ENCODE assay signal across 8 mouse cellular contexts in the genomic region with DNA sequence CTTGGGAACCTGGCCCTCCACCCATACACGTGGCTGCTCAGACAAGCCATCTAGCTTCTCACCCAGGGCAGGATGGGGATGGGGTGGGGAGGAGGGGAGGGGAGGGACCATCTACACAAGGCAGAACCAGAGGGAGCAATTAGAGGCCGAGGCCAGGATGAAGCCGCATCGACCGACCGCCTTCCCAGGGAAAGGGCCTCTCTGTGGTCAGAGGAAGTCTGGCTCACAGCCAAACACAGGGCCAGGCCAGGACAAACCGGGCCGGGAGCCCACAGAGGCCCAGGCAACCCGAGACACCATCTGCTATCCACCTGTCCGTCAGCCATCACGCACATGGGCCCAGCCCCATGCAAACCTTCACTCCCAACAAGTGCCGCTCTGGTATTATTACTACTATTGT. TPM values are rescaled to one million over a fixed set of nuclear protein-coding genes. Genes with fewer than 3 reads are reported as not detected.
DNase-seq lines count a peak whose midpoint lies in the region; ATAC-seq and TF ChIP-seq lines count a peak whose summit lies in the region.

No protein-coding gene starts in this region.

- no peak for DNase-seq in CH12.LX (ENCODE audit: extremely low read depth)
- DNase-seq in adrenal gland, adult 2 months: peak; percentile 88
- peak; percentile 96 for DNase-seq in embryonic facial prominence, embryonic 14.5 days (ENCODE audit: low spot score)
- peak; percentile 87 for DNase-seq in lung, postnatal 36 days
- peak; percentile 82 for DNase-seq in stomach, postnatal 0 days (ENCODE audit: low spot score)
- DNase-seq in thymus, postnatal 25 days: no peak

- peak; percentile 88 for ATAC-seq in embryonic facial prominence, embryonic 14.5 days (ENCODE audit: low read depth)
- peak; percentile 64 for ATAC-seq in heart, embryonic 12.5 days (ENCODE audit: insufficient number of reproducible peaks, low FRiP score)
- ATAC-seq in kidney, embryonic 15.5 days (replicated peaks; ENCODE audit: low FRiP score): peak; percentile 81
- ATAC-seq in stomach, postnatal 0 days (ENCODE audit: low FRiP score, low TSS enrichment): peak; percentile 61

- TF ChIP-seq CTCF in CH12.LX (conservative IDR thresholded peaks at IDR 0.05 in 1 of 2, IDR thresholded peaks at IDR 0.05 in 1 of 2; ENCODE audit: low read depth in 2 of 2, low read length in 2 of 2): no peak
- TF ChIP-seq CTCF in stomach, postnatal 0 days (IDR thresholded peaks at IDR 0.05; ENCODE audit: low read depth): no peak

- peak; percentile 33; the same call in 1 of the 2 replicates for TF ChIP-seq POLR2A in CH12.LX (IDR thresholded peaks at IDR 0.05; ENCODE audit: low read depth, low read length)

- H3K4me2 ChIP-seq in CH12.LX (ENCODE audit: insufficient read depth, low read depth, poor library complexity, severe bottlenecking): peak overlapping the region; percentile 82
- peak overlapping the region; percentile 48 for H3K4me2 ChIP-seq in embryonic facial prominence, embryonic 14.5 days (ENCODE audit: low read depth, low read length)
- H3K4me2 ChIP-seq in heart, embryonic 12.5 days: peak overlapping the region; percentile 51
- peak overlapping the region; percentile 47 for H3K4me2 ChIP-seq in kidney, embryonic 15.5 days
- peak overlapping the region; percentile 40; the same call in 1 of the 2 replicates for H3K4me2 ChIP-seq in stomach, postnatal 0 days (replicated peaks; ENCODE audit: low read depth)

- TF ChIP-seq EP300 in CH12.LX (IDR thresholded peaks at IDR 0.05; ENCODE audit: low read length): no peak
- no peak for TF ChIP-seq EP300 in stomach, postnatal 0 days (optimal IDR thresholded peaks at IDR 0.05)

- WGBS in embryonic facial prominence, embryonic 14.5 days: 2% methylated on average over 12 of the region's 12 CpGs
- 7% methylated on average over 12 of the region's 12 CpGs for WGBS in heart, embryonic 12.5 days
- WGBS in kidney, embryonic 15.5 days: 6% methylated on average over 12 of the region's 12 CpGs
- WGBS in stomach, postnatal 0 days: 5% methylated on average over 12 of the region's 12 CpGs

- in situ Hi-C loops in CH12.LX (cut with MboI; ENCODE audit: low pct_ligation_motif_present, low pct_unique_long_range_greater_than_20kb, low sequenced_read_pairs): no loop called here

- H3K36me3 ChIP-seq in CH12.LX (replicated peaks in 1 of 2; ENCODE audit: control insufficient read depth in 1 of 2, insufficient read depth in 1 of 2, low read length in 1 of 2): peaks cover 0 to 53% of the 10 kb centered on the region in 2 experiments
- 0 out of 2 replicates have a peak, but pooled peaks cover 3% of the 10 kb centered on the region for H3K36me3 ChIP-seq in embryonic facial prominence, embryonic 14.5 days (ENCODE audit: control insufficient read depth, insufficient read depth, low read length)
- no peaks in the 10 kb centered on the region for H3K36me3 ChIP-seq in heart, embryonic 12.5 days
- no peaks in the 10 kb centered on the region for H3K36me3 ChIP-seq in kidney, embryonic 15.5 days
- 0 out of 2 replicates have a peak, but pooled peaks cover 2% of the 10 kb centered on the region for H3K36me3 ChIP-seq in stomach, postnatal 0 days (ENCODE audit: control insufficient read depth, insufficient read depth, low read length)

- no peaks in the 10 kb centered on the region for H3K9me3 ChIP-seq in CH12.LX (replicated peaks; ENCODE audit: low read length)
- H3K9me3 ChIP-seq in embryonic facial prominence, embryonic 14.5 days (ENCODE audit: control insufficient read depth, low read length): no peaks in the 10 kb centered on the region
- no peaks in the 10 kb centered on the region for H3K9me3 ChIP-seq in heart, embryonic 12.5 days (replicated peaks)
- no peaks in the 10 kb centered on the region for H3K9me3 ChIP-seq in kidney, embryonic 15.5 days (replicated peaks)
- no peaks in the 10 kb centered on the region for H3K9me3 ChIP-seq in stomach, postnatal 0 days (ENCODE audit: control insufficient read depth, low read length)

- no peak for TF ChIP-seq RAD21 in CH12.LX (IDR thresholded peaks at IDR 0.05; ENCODE audit: low read depth, low read length)

- H3K27me3 ChIP-seq in CH12.LX (replicated peaks): no peaks in the 10 kb centered on the region
- no peaks in the 10 kb centered on the region for H3K27me3 ChIP-seq in embryonic facial prominence, embryonic 14.5 days (replicated peaks; ENCODE audit: control insufficient read depth, insufficient read depth, low read length)
- no peaks in the 10 kb centered on the region for H3K27me3 ChIP-seq in heart, embryonic 12.5 days (replicated peaks)
- no peaks in the 10 kb centered on the region for H3K27me3 ChIP-seq in kidney, embryonic 15.5 days
- no peaks in the 10 kb centered on the region for H3K27me3 ChIP-seq in stomach, postnatal 0 days (ENCODE audit: control insufficient read depth, insufficient read depth, low read length)

- peaks cover 36 to 84% of the 10 kb centered on the region in 2 experiments for H3K4me1 ChIP-seq in CH12.LX (ENCODE audit: control insufficient read depth in 1 of 2, insufficient read depth in 2 of 2)
- H3K4me1 ChIP-seq in embryonic facial prominence, embryonic 14.5 days (ENCODE audit: control insufficient read depth, insufficient read depth, low read length): peaks cover 65% of the 10 kb centered on the region
- peaks cover 84% of the 10 kb centered on the region for H3K4me1 ChIP-seq in heart, embryonic 12.5 days (replicated peaks)
- H3K4me1 ChIP-seq in kidney, embryonic 15.5 days: peaks cover 99% of the 10 kb centered on the region
- H3K4me1 ChIP-seq in stomach, postnatal 0 days (replicated peaks; ENCODE audit: control insufficient read depth, insufficient read depth): peaks cover 44% of the 10 kb centered on the region

- peak overlapping the region; percentile 68; the same call in 1 of the 2 replicates for H3K27ac ChIP-seq in CH12.LX (ENCODE audit: insufficient read depth, low read depth)
- peak overlapping the region; percentile 79 for H3K27ac ChIP-seq in embryonic facial prominence, embryonic 14.5 days (replicated peaks; ENCODE audit: low read depth, low read length)
- peak overlapping the region; percentile 88 for H3K27ac ChIP-seq in heart, embryonic 12.5 days (ENCODE audit: poor library complexity, severe bottlenecking)
- H3K27ac ChIP-seq in kidney, embryonic 15.5 days: peak overlapping the region; percentile 86
- H3K27ac ChIP-seq in stomach, postnatal 0 days (replicated peaks): peak overlapping the region; percentile 87

- H3K9ac ChIP-seq in CH12.LX (ENCODE audit: insufficient read depth, low read depth): peak overlapping the region; percentile 11; the same call in 1 of the 2 replicates
- H3K9ac ChIP-seq in embryonic facial prominence, embryonic 14.5 days (ENCODE audit: low read depth, low read length): peak overlapping the region; percentile 34; the same call in 1 of the 2 replicates
- H3K9ac ChIP-seq in heart, embryonic 12.5 days: peak overlapping the region; percentile 60
- H3K9ac ChIP-seq in kidney, embryonic 15.5 days: no peak overlapping the region
- peak overlapping the region; percentile 51; the same call in 1 of the 2 replicates for H3K9ac ChIP-seq in stomach, postnatal 0 days (ENCODE audit: low read length)

- dilution Hi-C loops in CH12.LX (cut with MboI; ENCODE audit: extremely low pct_ligation_motif_present, extremely low pct_unique_long_range_greater_than_20kb, low sequenced_read_pairs): no loop called here

- peak overlapping the region in 1 of 3 experiments; percentile 48 for H3K4me3 ChIP-seq in CH12.LX (replicated peaks in 1 of 3; ENCODE audit: low read depth in 2 of 3, low read length in 2 of 3, poor library complexity in 1 of 3)
- H3K4me3 ChIP-seq in embryonic facial prominence, embryonic 14.5 days (ENCODE audit: low read depth, low read length): no peak overlapping the region
- H3K4me3 ChIP-seq in heart, embryonic 12.5 days: no peak overlapping the region
- no peak overlapping the region for H3K4me3 ChIP-seq in kidney, embryonic 15.5 days (replicated peaks)
- no peak overlapping the region for H3K4me3 ChIP-seq in stomach, postnatal 0 days (ENCODE audit: low read depth, low read length)

- H3K79me2 ChIP-seq in CH12.LX (replicated peaks; ENCODE audit: control insufficient read depth, extremely low read depth, insufficient read depth, poor library complexity, severe bottlenecking): 0 out of 2 replicates have a peak, but pooled peaks cover 8% of the 10 kb centered on the region

TF ChIP-seq in CH12.LX, 34 proteins besides CTCF, POLR2A, EP300 and RAD21:
- TF ChIP-seq USF1 (IDR thresholded peaks at IDR 0.05; ENCODE audit: low read depth, low read length): no peak
- TF ChIP-seq SIN3A (IDR thresholded peaks at IDR 0.05; ENCODE audit: low read length): no peak
- TF ChIP-seq MAZ (IDR thresholded peaks at IDR 0.05; ENCODE audit: low read depth, low read length): no peak
- TF ChIP-seq MEF2A (IDR thresholded peaks at IDR 0.05; ENCODE audit: borderline replicate concordance, low read depth, low read length): 0 out of 2 replicates have a peak, but pooled peaks have one; percentile 23
- no peak for TF ChIP-seq BHLHE40 (IDR thresholded peaks at IDR 0.05; ENCODE audit: low read depth, low read length)
- TF ChIP-seq POLR2AphosphoS2 (IDR thresholded peaks at IDR 0.05; ENCODE audit: low read depth, low read length): no peak
- peak; percentile 67 for TF ChIP-seq MYC (IDR thresholded peaks at IDR 0.05; ENCODE audit: low read depth, low read length)
- TF ChIP-seq MAFK (IDR thresholded peaks at IDR 0.05; ENCODE audit: insufficient replicate concordance, low read length): no peak
- peak; percentile 80 for TF ChIP-seq MXI1 (IDR thresholded peaks at IDR 0.05; ENCODE audit: low read depth, low read length)
- no peak for TF ChIP-seq NRF1 (IDR thresholded peaks at IDR 0.05; ENCODE audit: low read depth, low read length)
- TF ChIP-seq ZC3H11A (IDR thresholded peaks at IDR 0.05; ENCODE audit: low read depth, low read length): no peak
- TF ChIP-seq IRF4 (IDR thresholded peaks at IDR 0.05; ENCODE audit: low read depth, low read length): no peak
- TF ChIP-seq GABPA (IDR thresholded peaks at IDR 0.05; ENCODE audit: insufficient replicate concordance, low read depth, low read length): no peak

RNA-seq across cellular contexts. Expression of gene Ncor2, which starts 19.7 kb away (rescaled TPM):
- total RNA-seq in CH12.LX (2012; rRNA removed) (7.2 and 10.8 TPM in 2 replicates), CH12.LX (2014; rRNA removed) (2.5 and 3.9 TPM in 2 replicates)
- polyA plus RNA-seq in CH12.LX (2012; ENCODE audit: insufficient read length, low read depth): 37.7 and 44.7 TPM in 2 replicates
- 100 to 1,000 TPM; 149 to 340 TPM for total RNA-seq in adrenal gland, adult 2 months (2021)
- 183 and 229 TPM in 2 replicates for polyA plus RNA-seq in adrenal gland, adult 2 months (2012; rRNA removed)
- polyA plus RNA-seq in embryonic facial prominence, embryonic 14.5 days (2014; fragmentation: Nextera tagmentation; extraction: Ambion mirVana): 34.9 and 37.3 TPM in 2 replicates
- 17.0 and 18.6 TPM in 2 replicates for polyA plus RNA-seq in heart, embryonic 12.5 days (2016; fragmentation: Nextera tagmentation; extraction: Ambion mirVana)
- polyA plus RNA-seq in kidney, embryonic 15.5 days (2015; fragmentation: Nextera tagmentation; extraction: Ambion mirVana): 27.5 and 28.8 TPM in 2 replicates
- polyA plus RNA-seq in stomach, postnatal 0 days (2015; fragmentation: Nextera tagmentation; extraction: Ambion mirVana): 11.1 and 12.1 TPM in 2 replicates

Comparison
In these comparisons a context has a peak if more than half of its experiments do, and no peak if none do; other contexts are left out.
1. DNase-seq: peak in adrenal gland, adult 2 months (single experiment), embryonic facial prominence, embryonic 14.5 days (single experiment), lung, postnatal 36 days (single experiment) and stomach, postnatal 0 days (single experiment); none in CH12.LX (single experiment) and thymus, postnatal 25 days (single experiment).
2. Peak in every context shown above with its lines, with median percentiles within 50 percentile points of each other: H3K27ac ChIP-seq, H3K4me2 ChIP-seq and ATAC-seq.